Mouse (Mus musculus) embryonic facial prominence, embryonic 13.5 days (tissue): ENCODE measurements around the gene Rbpjl. TPM values are rescaled to one million over a fixed set of nuclear protein-coding genes. Genes with fewer than 3 reads are reported as not detected.

ENCODE experiments used
- ATAC-seq: fragments of 200-750 bp; cut with Nextera tagmentation; 2 replicates; pipeline ENCODE4 v1.8.0; 2017; ENCODE audit warnings: low read depth; ENCODE audit not compliant: insufficient number of reproducible peaks, insufficient read depth, low FRiP score, low TSS enrichment
- H3K27ac ChIP-seq: fragments of 300-500 bp; sonication (generic); 2 replicates; pipeline ENCODE4 v1.5.1; 2015; ENCODE audit warnings: moderate library complexity, mild to moderate bottlenecking, inconsistent platforms
- H3K27me3 ChIP-seq: fragments of 300-500 bp; sonication (generic); 2 replicates; pipeline ENCODE4 v1.6.1; 2015; ENCODE audit warnings: mild to moderate bottlenecking, inconsistent platforms
- H3K36me3 ChIP-seq: fragments of 300-500 bp; sonication (generic); 2 replicates; pipeline ENCODE4 v1.6.1; 2015; ENCODE audit warnings: mild to moderate bottlenecking, inconsistent platforms
- H3K4me1 ChIP-seq: fragments of 300-500 bp; sonication (generic); 2 replicates; pipeline ENCODE4 v1.6.1; 2015; ENCODE audit warnings: inconsistent platforms
- H3K4me2 ChIP-seq: fragments of 300-500 bp; sonication (generic); 2 replicates; pipeline ENCODE4 v1.6.1; 2015; ENCODE audit warnings: moderate library complexity, mild to moderate bottlenecking, inconsistent platforms
- H3K4me3 ChIP-seq: fragments of 300-500 bp; sonication (generic); 2 replicates; pipeline ENCODE4 v1.5.1; 2015; ENCODE audit warnings: mild to moderate bottlenecking, inconsistent platforms
- H3K9ac ChIP-seq: fragments of 300-500 bp; sonication (generic); 2 replicates; pipeline ENCODE4 v1.6.1; 2015; ENCODE audit warnings: mild to moderate bottlenecking, inconsistent platforms
- H3K9me3 ChIP-seq: fragments of 300-500 bp; sonication (generic); 2 replicates; pipeline ENCODE4 v1.6.1; 2016; ENCODE audit warnings: inconsistent platforms
- WGBS: fragments of 180-500 bp; shearing (Covaris S2); methylation state at CpG from one replicate; pipeline ENCODE4 v1.1.7; 2015; ENCODE audit warnings: mixed read lengths; 5-methylcytosine and 5-hydroxymethylcytosine counted together
- polyA plus RNA-seq: library from polyadenylated mRNA; unstranded; fragments of >200 nt; fragmentation: Nextera tagmentation; extraction: Ambion mirVana; gene quantifications from 2 replicates; pipeline ENCODE4 v1.2.1, GENCODE M21; 2015

Rbpjl gene
- 0.59 and 1.0 TPM in 2 replicates for polyA plus RNA-seq

DNA sequence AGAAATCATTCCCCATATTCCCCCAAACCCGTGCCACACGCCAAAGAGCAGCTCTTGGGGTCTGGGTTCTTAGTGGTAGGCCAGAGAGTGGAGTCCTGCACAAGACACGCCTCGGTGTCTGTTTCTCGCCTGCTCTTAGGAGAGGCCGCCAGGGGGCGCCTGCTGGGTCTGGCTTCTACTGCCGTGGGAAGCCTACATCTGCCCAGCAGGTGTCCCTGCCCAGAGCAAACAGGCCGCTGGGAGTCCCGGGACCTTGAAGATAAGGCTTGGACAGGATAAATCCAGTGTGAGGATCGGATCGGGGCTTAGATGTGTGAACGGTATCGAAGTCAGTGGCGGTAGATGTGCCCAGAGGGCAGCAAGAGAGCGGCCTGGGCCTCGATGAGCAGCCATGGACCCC, at the start of gene Rbpjl:
Gene Rbpjl, plus strand, starts transcription at position 236 of the 400 bp plus-strand sequence.
- Histone ChIP-seq H3K36me3 (no peaks in the 10 kb centered on the region), H3K9ac (peak within 1 kb of the TSS; percentile 67), H3K4me3 (peak within 1 kb of the TSS; percentile 44), H3K27ac (peak within 1 kb of the TSS; percentile 76), H3K9me3 (0 out of 2 replicates have a peak, but pooled peaks cover 2% of the 10 kb centered on the region), H3K4me2 (peak within 1 kb of the TSS; percentile 65), H3K4me1 (peaks cover 43% of the 10 kb centered on the region), H3K27me3 (peaks cover 92% of the 10 kb centered on the region)
- ATAC-seq, result peak; percentile 20; the same call in 1 of the 2 replicates
- 3% methylated on average over 17 of the region's 17 CpGs for WGBS

GRCm38 (mm10) chr2:164353356-164353755, 49.6 kb upstream of the Rbpjl start:
- no peak overlapping the region for H3K27ac ChIP-seq
- H3K27me3 ChIP-seq, result no peaks in the 10 kb centered on the region
- H3K4me2 ChIP-seq, result no peak overlapping the region
- no peak for ATAC-seq
- H3K9me3 ChIP-seq, result no peaks in the 10 kb centered on the region
- no peak overlapping the region for H3K9ac ChIP-seq
- no peaks in the 10 kb centered on the region for H3K4me1 ChIP-seq
- H3K4me3 ChIP-seq, result no peak overlapping the region
- 87% methylated on average over 11 of the region's 11 CpGs for WGBS
- H3K36me3 ChIP-seq, result no peaks in the 10 kb centered on the region

GRCm38 (mm10) chr2:164356177-164356967, 46.6 kb upstream of the Rbpjl start:
- H3K27ac ChIP-seq, result no peak overlapping the region
- no peaks in the 10 kb centered on the region for H3K9me3 ChIP-seq
- WGBS, result 75% methylated on average over 11 of the region's 11 CpGs
- no peaks in the 10 kb centered on the region for H3K4me1 ChIP-seq
- no peaks in the 10 kb centered on the region for H3K27me3 ChIP-seq
- H3K9ac ChIP-seq, result no peak overlapping the region
- ATAC-seq, result no peak
- H3K36me3 ChIP-seq, result no peaks in the 10 kb centered on the region
- H3K4me2 ChIP-seq, result no peak overlapping the region
- H3K4me3 ChIP-seq, result no peak overlapping the region

GRCm38 (mm10) chr2:164358373-164358772, 44.6 kb upstream of the Rbpjl start:
- no peak overlapping the region for H3K4me3 ChIP-seq
- H3K4me2 ChIP-seq, result no peak overlapping the region
- H3K9ac ChIP-seq, result no peak overlapping the region
- WGBS, result 84% methylated on average over 3 of the region's 3 CpGs
- H3K27me3 ChIP-seq, result peaks cover 6% of the 10 kb centered on the region
- H3K36me3 ChIP-seq, result no peaks in the 10 kb centered on the region
- H3K9me3 ChIP-seq, result no peaks in the 10 kb centered on the region
- no peaks in the 10 kb centered on the region for H3K4me1 ChIP-seq
- no peak for ATAC-seq
- H3K27ac ChIP-seq, result no peak overlapping the region

DNA sequence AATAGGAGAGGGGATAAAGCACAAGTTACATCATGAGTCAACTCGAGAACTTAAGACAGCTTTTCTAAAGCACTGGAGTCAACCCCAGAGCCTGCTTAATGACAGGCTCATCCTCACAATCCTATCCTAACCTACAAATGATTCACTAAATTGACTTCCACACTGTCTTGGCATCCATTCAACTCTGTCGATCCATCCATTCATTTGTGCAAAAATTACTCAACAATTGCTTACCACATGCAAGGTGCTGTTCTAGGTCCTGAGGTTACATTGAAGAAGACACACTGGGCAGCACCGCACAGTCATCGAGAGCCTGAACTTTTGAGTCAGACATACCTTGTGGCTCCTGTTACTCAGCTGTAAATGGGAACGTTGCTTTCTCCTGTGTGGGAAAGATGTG, 43.9 kb upstream of the Rbpjl start:
- ATAC-seq, result no peak

DNA sequence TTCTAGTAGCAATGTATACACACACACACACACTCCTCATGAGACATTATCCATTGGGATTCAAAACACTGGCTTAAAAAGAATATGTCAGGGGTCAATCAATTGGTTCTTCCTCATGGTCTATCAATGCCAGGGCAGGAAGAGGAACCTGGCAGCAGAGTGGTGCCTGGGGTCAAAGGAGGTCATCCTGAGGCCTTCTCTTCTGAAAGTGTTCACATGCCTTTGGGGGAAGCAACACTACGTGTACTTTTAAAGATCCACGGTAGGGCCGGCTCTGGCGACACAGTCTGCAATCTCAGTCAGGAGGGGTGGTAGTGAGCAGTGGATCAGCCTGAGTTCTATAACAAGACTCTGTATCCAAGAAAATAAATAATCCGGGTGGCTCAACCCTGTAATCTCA, 43.3 kb upstream of the Rbpjl start:
- Histone ChIP-seq H3K4me1 (no peaks in the 10 kb centered on the region), H3K9me3 (no peaks in the 10 kb centered on the region), H3K9ac (no peak overlapping the region), H3K36me3 (no peaks in the 10 kb centered on the region), H3K4me2 (no peak overlapping the region), H3K27ac (no peak overlapping the region), H3K27me3 (peaks cover 6% of the 10 kb centered on the region), H3K4me3 (no peak overlapping the region)
- 72% methylated on average over 5 of the region's 5 CpGs for WGBS
- no peak for ATAC-seq

More for the DNA sequence above, 43.9 kb upstream of the Rbpjl start:
- H3K9ac ChIP-seq, result no peak overlapping the region
- 82% methylated on average over 5 of the region's 5 CpGs for WGBS
- H3K27ac ChIP-seq, result no peak overlapping the region
- no peak overlapping the region for H3K4me3 ChIP-seq
- H3K9me3 ChIP-seq, result no peaks in the 10 kb centered on the region
- no peaks in the 10 kb centered on the region for H3K36me3 ChIP-seq
- no peak overlapping the region for H3K4me2 ChIP-seq
- H3K4me1 ChIP-seq, result no peaks in the 10 kb centered on the region
- peaks cover 6% of the 10 kb centered on the region for H3K27me3 ChIP-seq

DNA sequence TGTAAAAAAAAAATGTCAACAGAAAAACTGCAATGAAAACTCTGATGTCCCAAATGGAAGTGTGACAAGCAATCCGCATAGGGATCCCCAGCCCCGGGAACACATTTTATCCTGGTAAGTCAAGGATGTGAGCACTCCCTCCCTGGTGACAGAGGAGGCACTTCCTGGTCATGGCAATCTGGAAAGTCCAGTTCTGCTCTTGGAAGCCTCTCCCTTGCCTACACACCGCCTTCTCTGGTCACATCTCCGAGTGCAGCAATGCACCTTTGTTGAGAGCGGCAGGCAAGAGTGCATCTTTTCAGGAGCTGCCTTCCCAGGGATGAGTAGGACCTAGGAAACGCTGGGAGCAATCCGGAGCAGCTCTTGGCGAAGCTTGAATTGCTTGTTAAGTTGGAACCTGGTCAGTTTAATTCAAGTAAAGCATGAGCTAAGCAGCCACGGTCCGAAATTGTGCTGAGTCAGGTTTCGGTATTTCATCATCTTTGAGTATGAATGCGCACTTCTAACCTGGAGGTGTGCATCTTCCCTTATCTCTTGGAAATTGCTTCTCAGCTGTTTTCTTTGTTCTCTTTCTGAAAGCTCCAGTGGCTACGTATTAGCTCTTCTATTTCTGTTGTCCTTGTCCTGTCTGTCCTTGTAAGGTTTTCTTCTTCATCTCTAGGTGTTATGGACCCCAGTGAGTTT, 41.8 kb upstream of the Rbpjl start:
- H3K27me3 ChIP-seq, result peaks cover 6% of the 10 kb centered on the region
- no peak for ATAC-seq
- no peak overlapping the region for H3K4me2 ChIP-seq
- H3K4me3 ChIP-seq, result no peak overlapping the region
- no peaks in the 10 kb centered on the region; the same call in 1 of the 2 replicates for H3K9me3 ChIP-seq
- H3K9ac ChIP-seq, result no peak overlapping the region
- no peaks in the 10 kb centered on the region for H3K4me1 ChIP-seq
- H3K27ac ChIP-seq, result no peak overlapping the region
- 35% methylated on average over 13 of the region's 13 CpGs for WGBS
- H3K36me3 ChIP-seq, result no peaks in the 10 kb centered on the region

GRCm38 (mm10) chr2:164366947-164367346, 36.0 kb upstream of the Rbpjl start:
- no peak overlapping the region for H3K4me2 ChIP-seq
- H3K9ac ChIP-seq, result no peak overlapping the region
- no peak overlapping the region for H3K4me3 ChIP-seq
- no peak overlapping the region for H3K27ac ChIP-seq
- no peaks in the 10 kb centered on the region for H3K4me1 ChIP-seq
- 68% methylated on average over 3 of the region's 3 CpGs for WGBS
- no peaks in the 10 kb centered on the region; the same call in 1 of the 2 replicates for H3K9me3 ChIP-seq
- H3K27me3 ChIP-seq, result peaks cover 6% of the 10 kb centered on the region
- no peaks in the 10 kb centered on the region for H3K36me3 ChIP-seq
- no peak for ATAC-seq

DNA sequence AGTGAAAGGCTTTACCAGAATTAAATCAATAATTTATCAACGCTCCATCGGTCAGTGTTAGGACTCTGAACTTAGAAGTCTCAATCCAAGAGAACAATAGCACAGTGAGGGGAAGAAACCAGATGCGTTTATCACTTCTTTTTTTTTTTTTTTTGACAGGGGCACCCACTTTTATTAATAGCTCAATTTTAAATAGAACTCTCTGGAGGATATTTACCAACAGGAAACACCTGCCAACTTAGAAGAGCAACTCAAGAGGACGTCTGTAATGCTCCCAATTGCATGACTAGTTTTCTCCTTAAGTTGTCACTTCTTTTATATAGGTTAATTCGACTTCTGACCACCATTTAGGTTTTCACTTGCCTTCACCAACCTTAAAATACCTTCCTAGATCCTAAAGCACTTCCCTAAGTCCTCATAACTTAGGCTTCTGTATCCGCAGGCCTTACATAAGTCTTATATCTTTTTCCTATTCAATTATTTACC, 34.3 kb upstream of the Rbpjl start:
- no peak overlapping the region for H3K27ac ChIP-seq
- H3K9me3 ChIP-seq, result no peaks in the 10 kb centered on the region; the same call in 1 of the 2 replicates
- no peaks in the 10 kb centered on the region for H3K36me3 ChIP-seq
- WGBS, result 82% methylated on average over 6 of the region's 6 CpGs
- no peak overlapping the region for H3K4me2 ChIP-seq
- H3K4me1 ChIP-seq, result no peaks in the 10 kb centered on the region
- H3K9ac ChIP-seq, result no peak overlapping the region
- no peaks in the 10 kb centered on the region for H3K27me3 ChIP-seq
- H3K4me3 ChIP-seq, result no peak overlapping the region
- no peak for ATAC-seq

DNA sequence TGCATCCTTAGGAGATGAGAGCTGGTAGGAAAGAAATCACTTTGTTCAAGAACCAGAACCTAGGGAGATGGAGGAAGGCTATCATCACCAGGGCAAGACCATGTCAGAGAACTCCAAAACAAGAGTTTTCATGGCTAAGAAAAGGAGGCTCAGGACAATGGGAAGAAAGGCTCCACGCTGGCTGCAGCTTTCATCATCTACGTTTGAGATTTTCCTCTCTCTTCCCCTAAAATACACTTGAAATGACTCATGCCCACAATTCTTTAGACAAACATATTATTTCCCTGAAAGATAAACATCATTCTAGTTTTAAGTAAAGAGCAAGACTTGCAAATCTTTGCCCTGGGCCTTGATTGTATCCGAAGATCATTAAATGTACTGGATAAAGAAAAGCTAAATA, 31.6 kb upstream of the Rbpjl start:
- WGBS, result 81% methylated on average over 3 of the region's 3 CpGs
- H3K9me3 ChIP-seq, result no peaks in the 10 kb centered on the region
- no peak for ATAC-seq
- no peak overlapping the region for H3K9ac ChIP-seq
- no peaks in the 10 kb centered on the region for H3K27me3 ChIP-seq
- no peak overlapping the region for H3K4me2 ChIP-seq
- H3K27ac ChIP-seq, result no peak overlapping the region
- H3K4me3 ChIP-seq, result no peak overlapping the region
- H3K4me1 ChIP-seq, result no peaks in the 10 kb centered on the region
- no peaks in the 10 kb centered on the region for H3K36me3 ChIP-seq

DNA sequence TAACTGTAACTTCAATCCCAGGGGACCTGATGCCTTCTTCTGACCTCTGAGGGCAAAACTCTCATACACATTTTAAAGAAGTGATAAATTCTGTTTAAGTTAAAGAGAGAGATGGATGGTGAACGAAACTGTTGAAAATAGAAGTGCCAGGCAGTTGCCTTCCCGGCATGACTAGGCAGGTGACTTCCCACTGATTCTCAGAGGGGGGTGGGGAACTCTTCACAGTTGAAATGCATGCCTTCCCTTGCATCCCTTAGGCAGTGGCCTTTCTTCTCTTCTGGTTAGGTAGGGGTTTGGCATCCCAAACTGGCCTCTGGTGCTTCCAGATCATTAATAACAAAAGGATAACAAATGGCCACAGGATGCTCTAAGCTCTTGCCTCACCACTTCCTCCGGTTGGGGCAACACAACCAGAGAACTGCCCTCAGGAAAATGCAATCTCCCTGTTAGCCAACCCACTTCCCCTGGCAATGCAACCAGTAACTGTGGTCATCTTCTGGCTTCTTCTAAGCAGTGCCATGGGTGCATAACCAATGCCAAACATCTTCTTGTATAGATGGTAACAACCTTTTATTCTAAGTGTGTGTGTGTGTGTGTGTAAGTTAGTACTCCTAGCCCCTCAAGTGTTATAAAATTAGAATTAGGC, 30.4 kb upstream of the Rbpjl start:
- no peak overlapping the region for H3K27ac ChIP-seq
- no peaks in the 10 kb centered on the region for H3K4me1 ChIP-seq
- H3K9me3 ChIP-seq, result no peaks in the 10 kb centered on the region
- no peaks in the 10 kb centered on the region for H3K36me3 ChIP-seq
- ATAC-seq, result no peak
- H3K4me3 ChIP-seq, result no peak overlapping the region
- H3K4me2 ChIP-seq, result no peak overlapping the region
- no peaks in the 10 kb centered on the region for H3K27me3 ChIP-seq
- WGBS, result 31% methylated on average over 3 of the region's 3 CpGs
- no peak overlapping the region for H3K9ac ChIP-seq
